In genomic region chr1:163277069-163277468, GRCm38 (mm10) we compare ENCODE assay signal across 19 mouse cellular contexts. TPM values are rescaled to one million over a fixed set of nuclear protein-coding genes. Genes with fewer than 3 reads are reported as not detected.
DNase-seq lines count a peak whose midpoint lies in the region; ATAC-seq and TF ChIP-seq lines count a peak whose summit lies in the region.
"Had no signal": no experiment of that assay in that cellular context is flagged by ENCODE, and none has a peak within 500 bp of the region (broad histone marks: within the 10 kb centered on the region; RNA-seq: fewer than 3 reads in every experiment).

No protein-coding gene starts in this region.

- TF ChIP-seq POLR2A in embryonic fibroblast, embryonic 13.5 days (IDR thresholded peaks at IDR 0.05; ENCODE audit: low read depth, low read length), result no peak

- DNase-seq in frontal cortex, postnatal 14 days (ENCODE audit: low spot score in 2 of 2), result no peak
- DNase-seq in right cerebral cortex, adult 18-20 months, result peak; percentile 15
- DNase-seq in right cerebral cortex, postnatal 4 days, result no peak
- no peak for DNase-seq in liver, postnatal 0 days
- DNase-seq: adrenal gland, adult 2 months; adrenal gland, postnatal 10 days; adrenal gland, postnatal 25 days; cerebellum, adult 11-12 months; cerebellum, adult 2 months; cerebellum, adult 9-10 months; cerebellum, postnatal 10 days; cerebellum, postnatal 25 days had no signal

- no peak overlapping the region for H3K4me3 ChIP-seq in embryonic fibroblast, embryonic 13.5 days (ENCODE audit: insufficient read depth, low read length)
- H3K4me3 ChIP-seq in liver, postnatal 0 days (ENCODE audit: low read depth, low read length), result no peak overlapping the region
- H3K4me3 ChIP-seq: erythroblast, embryonic 14.5 days; forebrain, embryonic 10.5 days; forebrain, embryonic 12.5 days had no signal

- TF ChIP-seq CTCF in embryonic fibroblast, embryonic 13.5 days (IDR thresholded peaks at IDR 0.05; ENCODE audit: borderline replicate concordance, insufficient read depth, low read length), result no peak
- TF ChIP-seq CTCF in liver, postnatal 0 days (IDR thresholded peaks at IDR 0.05; ENCODE audit: low read depth), result no peak

- no peaks in the 10 kb centered on the region for H3K9me3 ChIP-seq in liver, postnatal 0 days (ENCODE audit: low read length)
- H3K9me3 ChIP-seq: forebrain, embryonic 10.5 days; forebrain, embryonic 12.5 days had no signal

- H3K27me3 ChIP-seq in liver, postnatal 0 days (ENCODE audit: insufficient read depth, low read length), result no peaks in the 10 kb centered on the region
- H3K27me3 ChIP-seq: forebrain, embryonic 12.5 days had no signal

- TF ChIP-seq EP300 in liver, postnatal 0 days (IDR thresholded peaks at IDR 0.05; ENCODE audit: low read depth), result no peak

- 68% methylated on average over 7 of the region's 7 CpGs for WGBS in liver, postnatal 0 days (ENCODE audit: insufficient replicate concordance)

- H3K4me1 ChIP-seq in embryonic fibroblast, embryonic 13.5 days (ENCODE audit: control insufficient read depth, insufficient read depth, low read length), result peaks cover 26% of the 10 kb centered on the region
- no peaks in the 10 kb centered on the region for H3K4me1 ChIP-seq in liver, postnatal 0 days (ENCODE audit: insufficient read depth)

- no peak overlapping the region for H3K4me2 ChIP-seq in liver, postnatal 0 days (ENCODE audit: low read depth, low read length)
- H3K4me2 ChIP-seq: forebrain, embryonic 12.5 days had no signal

- peak overlapping the region; percentile 80; the same call in 1 of the 2 replicates for H3K27ac ChIP-seq in embryonic fibroblast, embryonic 13.5 days (ENCODE audit: insufficient read depth, low read length)
- no peak overlapping the region for H3K27ac ChIP-seq in liver, postnatal 0 days (ENCODE audit: low read depth)
- H3K27ac ChIP-seq: forebrain, embryonic 10.5 days; forebrain, embryonic 12.5 days had no signal

- peak; percentile 65 for ATAC-seq in frontal cortex, adult (ENCODE audit: low TSS enrichment)
- no peak for ATAC-seq in liver, postnatal 0 days
- ATAC-seq: forebrain, embryonic 14.5 days; forebrain, embryonic 16.5 days had no signal

- H3K9ac ChIP-seq in liver, postnatal 0 days (replicated peaks), result no peak overlapping the region
- H3K9ac ChIP-seq: forebrain, embryonic 12.5 days had no signal

- no peaks in the 10 kb centered on the region for H3K36me3 ChIP-seq in liver, postnatal 0 days (replicated peaks; ENCODE audit: insufficient read depth, low read length)
- H3K36me3 ChIP-seq: forebrain, embryonic 12.5 days had no signal

RNA-seq across cellular contexts. Expression of gene Prrx1, which starts 36.4 kb away (rescaled TPM):
- polyA plus RNA-seq in embryonic fibroblast, embryonic 13.5 days (2011; ENCODE audit: insufficient read length, low read depth, missing spikeins), result 429 and 537 TPM in 2 replicates
- polyA plus RNA-seq in liver, postnatal 0 days (2015; fragmentation: Nextera tagmentation; extraction: Ambion mirVana), result 0.13 and 0.37 TPM in 2 replicates
- polyA plus RNA-seq: erythroblast, embryonic 14.5 days had no signal

Comparison
In these comparisons a context has a peak if more than half of its experiments do, and no peak if none do; other contexts are left out.
1. RNA of gene Prrx1, which starts 36.4 kb away (polyA plus RNA-seq): 429 to 537 TPM in embryonic fibroblast, embryonic 13.5 days; 0.13 to 0.37 TPM in liver, postnatal 0 days; every median in the first group is over 100 times any median in the second.